Comparison of ENCODE assay signal across 26 mouse cellular contexts in genomic region chr1:102644379-102644778, GRCm38 (mm10).
"Had no signal": no experiment of that assay in that cellular context is flagged by ENCODE, and none has a peak within 500 bp of the region (broad histone marks: within the 10 kb centered on the region; RNA-seq: fewer than 3 reads in every experiment).

No protein-coding gene starts in this region.

- H3K4me2 ChIP-seq: heart, embryonic 12.5 days; hindbrain, embryonic 12.5 days; hindbrain, embryonic 14.5 days; intestine, embryonic 15.5 days; limb, embryonic 13.5 days; limb, embryonic 15.5 days; liver, embryonic 12.5 days had no signal

- H3K9me3 ChIP-seq: heart, embryonic 10.5 days; hindbrain, embryonic 10.5 days; hindbrain, embryonic 12.5 days; intestine, embryonic 15.5 days; limb, embryonic 15.5 days; liver, embryonic 12.5 days had no signal

- H3K27ac ChIP-seq: gastrocnemius, adult 2 months; heart, embryonic 10.5 days; hindbrain, embryonic 10.5 days; hindbrain, embryonic 12.5 days; hindbrain, embryonic 14.5 days; intestine, embryonic 15.5 days; layer of hippocampus, adult 2 months; limb, embryonic 13.5 days; limb, embryonic 15.5 days; liver, embryonic 12.5 days; liver, embryonic 14.5 days had no signal

- H3K27me3 ChIP-seq: heart, embryonic 12.5 days; hindbrain, embryonic 12.5 days; intestine, embryonic 15.5 days; limb, embryonic 13.5 days; limb, embryonic 15.5 days; liver, embryonic 12.5 days had no signal

- DNase-seq: gastrocnemius, adult 2 months; gastrocnemius, postnatal 10 days; gastrocnemius, postnatal 25 days; heart, adult 18-20 months; heart, postnatal 10 days; heart, postnatal 4 days; kidney, adult 18-20 months; kidney, adult 8-10 months; kidney, postnatal 10 days; kidney, postnatal 25 days; kidney, postnatal 4 days; left cerebral cortex, postnatal 4 days had no signal

- H3K9ac ChIP-seq: heart, embryonic 12.5 days; hindbrain, embryonic 12.5 days; hindbrain, embryonic 14.5 days; intestine, embryonic 15.5 days; limb, embryonic 13.5 days; limb, embryonic 15.5 days; liver, embryonic 12.5 days; liver, embryonic 14.5 days had no signal

- H3K4me1 ChIP-seq: heart, embryonic 10.5 days; heart, embryonic 12.5 days; hindbrain, embryonic 10.5 days; hindbrain, embryonic 12.5 days; intestine, embryonic 15.5 days; limb, embryonic 13.5 days; limb, embryonic 15.5 days; liver, embryonic 12.5 days had no signal

- H3K4me3 ChIP-seq: gastrocnemius, adult 2 months; heart, embryonic 10.5 days; heart, embryonic 12.5 days; hindbrain, embryonic 10.5 days; hindbrain, embryonic 12.5 days; intestine, embryonic 15.5 days; layer of hippocampus, adult 2 months; limb, embryonic 13.5 days; limb, embryonic 15.5 days; liver, embryonic 12.5 days had no signal

- H3K36me3 ChIP-seq: heart, embryonic 10.5 days; heart, embryonic 12.5 days; hindbrain, embryonic 10.5 days; hindbrain, embryonic 12.5 days; intestine, embryonic 15.5 days; limb, embryonic 13.5 days; limb, embryonic 15.5 days; liver, embryonic 12.5 days had no signal

- ATAC-seq: hindbrain, embryonic 16.5 days; inflammation-experienced regulatory T-cells, adult 6 months; intestine, embryonic 15.5 days; intestine, postnatal 0 days; liver, embryonic 12.5 days had no signal
